Mouse (Mus musculus): ENCODE results near the gene Rbm4.
"Not testable (repeated sequence)": the region's sequence is repeated elsewhere in the genome, so short reads cannot be mapped to it uniquely, and the experiment has no call there.

Gene Rbm4

DNA sequence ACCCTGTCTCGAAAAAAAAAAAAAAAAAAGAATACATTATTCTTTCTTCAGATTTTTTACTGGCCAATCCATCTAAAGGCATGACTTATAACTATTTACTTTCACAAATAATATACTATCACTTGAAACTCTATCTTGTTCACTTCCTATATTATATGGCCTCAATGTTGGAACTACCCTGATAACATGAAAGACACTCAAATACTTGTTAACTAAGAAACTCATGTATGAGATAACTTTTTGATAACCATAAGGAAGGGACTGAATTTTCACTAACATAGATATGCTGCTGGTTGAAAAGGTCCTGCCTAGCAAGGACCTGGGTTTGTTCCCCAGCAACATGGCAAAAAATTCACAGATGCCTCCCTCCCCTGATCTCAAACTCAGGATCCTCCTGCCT, 2.2 kb upstream of the Rbm4 start:
- no peak for DNase-seq

DNA sequence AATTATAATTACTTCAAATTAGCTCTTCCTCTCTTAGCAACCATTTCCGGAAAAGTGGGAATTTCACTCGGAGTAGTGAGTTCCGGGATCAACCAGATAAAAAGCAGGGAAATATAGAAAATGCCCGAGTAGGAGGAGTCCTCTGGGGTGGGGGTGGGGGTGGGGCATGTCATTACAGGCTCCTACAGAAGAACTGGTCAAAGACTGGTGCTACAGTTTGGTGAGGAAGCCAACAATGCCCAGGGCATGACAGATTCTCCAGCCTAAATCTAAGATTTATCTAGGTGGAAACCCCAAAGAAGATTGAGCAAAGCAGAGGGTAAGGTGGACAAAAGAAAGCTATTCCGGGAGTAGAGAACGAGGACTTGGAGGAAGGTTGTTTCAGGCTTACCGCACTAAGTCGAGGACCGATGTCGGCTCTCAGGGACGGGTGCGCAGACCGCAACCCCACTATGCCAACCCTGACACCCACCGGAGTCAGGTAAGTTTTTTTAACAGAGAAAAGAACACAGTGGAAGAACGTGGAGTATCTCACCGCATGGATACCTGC, 345 bp downstream of the Rbm4 start:
- DNase-seq: no peak

- DNase-seq: no peak
Measured at GRCm38 (mm10) chr19:4786313-4786712, 7.4 kb downstream of the Rbm4 start.

- DNase-seq: no peak
Measured at GRCm38 (mm10) chr19:4785206-4785605, 8.5 kb downstream of the Rbm4 start.

DNA sequence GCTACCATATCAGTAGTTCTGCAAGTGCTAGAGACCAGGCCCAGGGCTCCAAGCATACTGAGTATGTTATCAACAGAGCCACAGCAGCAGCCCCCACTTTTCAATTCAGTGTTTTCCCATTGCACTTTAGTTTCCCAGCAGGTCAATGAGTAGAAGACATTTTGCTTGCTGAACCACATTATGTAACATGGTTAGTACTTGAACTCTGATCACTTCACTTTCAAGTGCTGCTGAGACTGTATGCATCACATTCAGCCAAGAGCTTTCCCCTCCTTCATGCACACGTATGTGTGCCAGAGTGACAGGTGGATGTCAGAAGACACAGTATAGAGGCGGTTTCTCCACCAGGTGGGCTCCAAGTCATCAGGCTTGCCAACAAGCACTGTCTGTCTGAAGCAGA, 10.8 kb downstream of the Rbm4 start:
- no peak for DNase-seq

- DNase-seq: no peak
Measured at GRCm38 (mm10) chr19:4772785-4773184, 20.9 kb downstream of the Rbm4 start.

- DNase-seq: no peak
Measured at GRCm38 (mm10) chr19:4767507-4768148, 26.1 kb downstream of the Rbm4 start.

DNA sequence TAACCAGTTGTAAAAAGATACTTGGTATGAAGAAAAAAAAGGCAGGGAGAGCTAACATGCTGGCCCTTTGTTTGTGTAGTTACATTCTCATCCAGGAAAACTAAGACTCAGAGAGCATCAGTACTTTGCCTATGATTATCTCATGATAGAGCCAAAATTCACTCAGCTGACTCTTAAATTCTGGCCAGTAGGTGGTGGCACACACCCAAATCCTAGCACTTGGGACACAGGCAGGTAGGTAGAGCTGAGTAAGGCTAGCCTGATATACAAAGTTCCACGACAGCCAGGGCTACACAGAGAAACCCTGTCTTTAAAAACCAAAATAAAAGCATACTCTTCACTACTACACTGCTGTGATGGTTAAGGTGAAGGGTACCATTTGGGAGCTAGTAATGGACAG, 30.8 kb downstream of the Rbm4 start:
- peak; percentile 19 for DNase-seq

DNA sequence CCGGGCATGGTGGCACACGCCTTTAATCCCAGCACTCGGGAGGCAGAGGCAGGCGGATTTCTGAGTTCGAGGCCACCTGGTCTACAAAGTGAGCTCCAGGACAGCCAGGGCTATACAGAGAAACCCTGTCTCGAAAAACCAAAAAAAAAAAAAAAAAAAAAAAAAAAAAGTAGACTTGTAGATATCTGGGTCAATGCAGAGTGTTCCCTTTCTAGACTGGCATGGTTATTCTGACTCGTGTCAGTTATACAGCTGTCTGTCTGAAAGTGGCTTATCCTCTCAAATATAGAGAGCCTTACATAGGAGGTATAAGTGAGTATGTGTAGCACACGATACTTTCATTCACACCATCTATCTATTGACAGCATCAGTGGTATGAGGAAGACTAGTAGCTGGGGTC, 33.2 kb downstream of the Rbm4 start:
- DNase-seq: not testable (repeated sequence)

- peak; percentile 16 for DNase-seq
Measured at GRCm38 (mm10) chr19:4756921-4757320, 36.8 kb downstream of the Rbm4 start.

- DNase-seq: peak; percentile 97
Measured at GRCm38 (mm10) chr19:4756193-4756911, 37.3 kb downstream of the Rbm4 start, which contains the start of gene Rbm4b. TSS of gene Rbm4b (plus strand) at chr19:4756497.

DNA sequence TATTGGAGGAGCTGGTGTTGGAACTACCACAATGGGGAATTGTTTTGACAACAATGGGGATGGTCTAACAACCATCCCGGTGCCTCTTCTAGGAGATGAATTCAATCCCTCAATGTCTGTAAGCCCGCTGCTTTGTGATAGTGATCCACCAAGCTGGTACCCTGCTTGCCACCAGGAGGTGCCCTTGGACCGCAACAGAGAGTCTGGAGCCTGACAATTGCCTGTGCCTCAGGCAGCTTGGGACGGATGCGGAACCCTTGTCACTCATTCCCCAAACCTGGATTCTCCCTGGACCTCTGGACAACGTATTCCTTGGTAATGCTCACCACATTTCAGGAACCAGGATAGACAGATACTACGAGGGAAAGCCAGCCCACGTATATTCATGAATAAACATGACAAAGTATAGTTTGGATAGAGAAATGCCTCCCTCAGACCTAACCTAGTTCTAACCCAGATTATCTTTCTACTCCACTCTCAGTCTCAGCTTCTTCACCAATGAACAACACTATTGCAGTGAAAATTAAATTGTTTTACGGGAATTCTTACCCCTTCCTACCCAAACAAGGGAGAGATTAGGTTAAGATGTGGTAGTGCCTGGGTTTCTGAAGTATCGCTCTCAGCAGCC, 38.0 kb downstream of the Rbm4 start:
- peak; percentile 95 for DNase-seq

- no peak for DNase-seq
Measured at GRCm38 (mm10) chr19:4749975-4750374, 43.7 kb downstream of the Rbm4 start.

- no peak for DNase-seq
Measured at GRCm38 (mm10) chr19:4748493-4748892, 45.2 kb downstream of the Rbm4 start.

DNA sequence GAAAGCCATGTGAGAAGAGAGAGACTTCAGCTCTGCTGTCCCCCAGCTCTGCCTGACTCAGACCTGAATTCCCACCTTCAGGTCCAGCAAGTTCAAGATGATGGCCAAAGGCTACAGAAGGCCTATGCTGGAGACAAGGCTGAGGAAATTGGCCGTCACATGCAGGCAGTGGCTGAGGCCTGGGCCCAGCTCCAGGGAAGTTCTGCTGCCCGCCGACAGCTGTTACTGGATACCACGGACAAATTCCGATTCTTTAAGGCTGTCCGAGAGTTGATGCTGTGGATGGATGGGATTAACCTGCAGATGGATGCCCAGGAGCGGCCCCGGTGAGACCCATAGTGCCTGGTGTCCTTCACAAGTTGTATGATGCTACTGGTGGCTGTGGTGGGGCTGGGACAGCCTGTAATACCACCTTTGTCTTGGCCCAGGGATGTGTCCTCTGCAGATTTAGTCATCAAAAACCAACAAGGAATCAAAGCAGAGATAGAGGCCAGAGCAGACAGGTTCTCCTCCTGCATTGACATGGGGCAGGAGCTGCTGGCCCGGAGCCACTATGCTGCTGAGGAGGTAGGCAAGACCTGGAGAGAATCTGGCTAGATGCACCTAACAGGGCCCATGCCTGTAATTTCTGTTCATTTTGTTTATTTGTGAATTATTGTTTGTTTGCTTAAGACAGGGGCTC, 45.9 kb downstream of the Rbm4 start:
- DNase-seq: no peak

GRCm38 (mm10) chr19:4746611-4747010, 47.1 kb downstream of the Rbm4 start:
- peak; percentile 40 for DNase-seq

GRCm38 (mm10) chr19:4745681-4746080, 48.0 kb downstream of the Rbm4 start:
- DNase-seq: no peak

DNA sequence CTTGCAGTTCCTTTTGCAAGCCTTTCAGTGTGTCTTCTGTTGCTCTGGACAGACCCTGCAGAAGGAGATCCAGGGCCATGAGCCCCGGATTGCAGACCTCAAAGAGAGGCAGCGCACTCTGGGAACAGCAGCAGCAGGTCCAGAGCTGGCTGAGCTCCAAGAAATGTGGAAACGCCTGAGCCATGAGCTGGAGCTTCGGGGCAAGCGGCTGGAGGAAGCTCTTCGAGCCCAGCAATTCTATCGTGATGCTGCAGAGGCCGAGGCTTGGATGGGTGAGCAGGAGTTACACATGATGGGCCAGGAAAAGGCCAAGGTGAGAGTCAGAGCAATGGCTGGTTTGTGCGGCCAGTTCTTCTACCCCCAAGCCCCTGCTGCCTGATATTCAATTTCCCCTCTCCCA, 48.6 kb downstream of the Rbm4 start:
- peak; percentile 55 for DNase-seq

GRCm38 (mm10) chr19:4744026-4744425, 49.7 kb downstream of the Rbm4 start:
- no peak for DNase-seq

DNA sequence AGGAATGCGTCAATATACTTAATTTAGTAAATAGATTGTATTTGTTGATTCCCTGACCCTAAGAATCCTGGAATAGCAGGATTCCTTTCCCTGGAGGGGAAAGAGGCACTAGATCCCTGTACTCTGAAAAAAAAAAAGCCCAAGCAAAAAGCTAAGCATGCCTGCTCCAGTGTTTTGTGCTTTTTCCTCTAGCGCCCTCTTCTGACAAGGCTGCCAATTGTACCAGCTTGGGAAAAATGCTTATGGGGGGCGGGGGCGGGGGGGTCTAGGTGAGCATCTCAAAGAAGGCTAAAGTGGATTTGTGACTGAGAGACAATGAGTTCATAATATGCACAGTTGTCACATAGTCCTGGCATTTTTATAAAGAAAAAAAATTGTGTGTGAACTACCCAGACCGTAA, 50.2 kb downstream of the Rbm4 start:
- peak; percentile 62 for DNase-seq

GRCm38 (mm10) chr19:4742229-4742628, 51.5 kb downstream of the Rbm4 start:
- no peak for DNase-seq

DNA sequence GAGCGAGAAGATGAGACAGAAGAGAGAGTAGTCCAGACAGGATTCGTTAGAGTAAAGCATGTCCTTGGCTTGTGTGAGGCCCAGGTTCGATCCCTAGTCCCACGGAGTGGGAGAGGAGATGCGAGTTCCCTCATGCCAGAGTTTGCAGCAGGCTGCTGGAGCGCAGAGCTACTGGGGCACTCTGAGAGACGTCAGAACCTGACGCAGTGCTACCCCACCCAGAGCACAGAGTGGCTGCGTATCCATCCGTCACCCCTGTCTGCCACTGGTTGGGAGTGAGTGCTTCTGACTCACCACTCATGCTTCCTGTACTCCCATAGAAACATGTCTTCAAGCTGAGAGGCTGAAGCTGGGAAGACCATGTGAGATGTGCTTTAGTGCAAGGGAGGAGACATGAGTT, 52.2 kb downstream of the Rbm4 start:
- DNase-seq: no peak

GRCm38 (mm10) chr19:4739762-4740161, 53.9 kb downstream of the Rbm4 start:
- DNase-seq: no peak
